Mouse (Mus musculus) stomach, embryonic 16.5 days (tissue): ENCODE data around the gene Stx11. TPM values are rescaled to one million over a fixed set of nuclear protein-coding genes. Genes with fewer than 3 reads are reported as not detected.

Experiments
- ATAC-seq: fragments of 200-750 bp; cut with Nextera tagmentation; 2 replicates; pipeline ENCODE4 v1.8.0; 2017; ENCODE audit warnings: moderate number of reproducible peaks, moderate TSS enrichment; ENCODE audit not compliant: insufficient read depth, low FRiP score
- H3K27ac ChIP-seq: fragments of 300-500 bp; sonication (generic); 2 replicates; pipeline ENCODE4 v1.5.1; 2014; ENCODE audit warnings: low read length
- H3K27me3 ChIP-seq: fragments of 300-500 bp; sonication (generic); 2 replicates; pipeline ENCODE4 v1.6.1; 2014; ENCODE audit warnings: low read length, control low read depth, mixed read lengths; ENCODE audit not compliant: control insufficient read depth, insufficient read depth
- H3K36me3 ChIP-seq: fragments of 300-500 bp; sonication (generic); 2 replicates; pipeline ENCODE4 v1.6.1; 2014; ENCODE audit warnings: low read length; ENCODE audit not compliant: control insufficient read depth, insufficient read depth
- H3K4me1 ChIP-seq: fragments of 300-500 bp; sonication (generic); 2 replicates; pipeline ENCODE4 v1.6.1; 2014; ENCODE audit warnings: low read length, control low read depth, mixed read lengths; ENCODE audit not compliant: control insufficient read depth, insufficient read depth
- H3K4me2 ChIP-seq: fragments of 300-500 bp; sonication (generic); 2 replicates; pipeline ENCODE4 v1.6.1; 2014; ENCODE audit warnings: low read depth, low read length, mixed read lengths
- H3K4me3 ChIP-seq: fragments of 300-500 bp; sonication (generic); replicated peaks from 2 replicates; pipeline ENCODE4 v1.5.1; 2014; ENCODE audit warnings: mild to moderate bottlenecking, low read length
- H3K9ac ChIP-seq: fragments of 300-500 bp; sonication (generic); 2 replicates; pipeline ENCODE4 v1.6.1; 2014; ENCODE audit warnings: low read length
- H3K9me3 ChIP-seq: fragments of 300-500 bp; sonication (generic); replicated peaks from 2 replicates; pipeline ENCODE4 v1.6.1; 2016; ENCODE audit warnings: low read length, control low read depth; ENCODE audit not compliant: control insufficient read depth
- WGBS: fragments of 180-500 bp; shearing (Covaris S2); extraction: QIAGEN DNeasy Blood & Tissue Kit; methylation state at CpG from one replicate; pipeline ENCODE4 v1.1.7; 2014; 5-methylcytosine and 5-hydroxymethylcytosine counted together
- polyA plus RNA-seq: library from polyadenylated mRNA; unstranded; fragments of >200 nt; fragmentation: Nextera tagmentation; extraction: Ambion mirVana; gene quantifications from 2 replicates; pipeline ENCODE4 v1.2.1, GENCODE M21; 2015

The Stx11 gene
- polyA plus RNA-seq: 7.0 and 9.3 TPM in 2 replicates

GRCm38 (mm10) chr10:12964151-12965075, at the start of gene Stx11:
Gene Stx11 (minus strand): TSS chr10:12964298.
- 3% methylated on average over 54 of the region's 56 CpGs for WGBS
- Histone ChIP-seq H3K9me3 (no peaks in the 10 kb centered on the region), H3K27me3 (no peaks in the 10 kb centered on the region), H3K4me1 (0 out of 2 replicates have a peak, but pooled peaks cover 5% of the 10 kb centered on the region), H3K4me3 (peak within 1 kb of the TSS; percentile 70), H3K36me3 (no peaks in the 10 kb centered on the region), H3K27ac (peak within 1 kb of the TSS; percentile 54), H3K4me2 (peak within 1 kb of the TSS; percentile 77), H3K9ac (peak within 1 kb of the TSS; percentile 72)
- peak; percentile 94 for ATAC-seq

DNA sequence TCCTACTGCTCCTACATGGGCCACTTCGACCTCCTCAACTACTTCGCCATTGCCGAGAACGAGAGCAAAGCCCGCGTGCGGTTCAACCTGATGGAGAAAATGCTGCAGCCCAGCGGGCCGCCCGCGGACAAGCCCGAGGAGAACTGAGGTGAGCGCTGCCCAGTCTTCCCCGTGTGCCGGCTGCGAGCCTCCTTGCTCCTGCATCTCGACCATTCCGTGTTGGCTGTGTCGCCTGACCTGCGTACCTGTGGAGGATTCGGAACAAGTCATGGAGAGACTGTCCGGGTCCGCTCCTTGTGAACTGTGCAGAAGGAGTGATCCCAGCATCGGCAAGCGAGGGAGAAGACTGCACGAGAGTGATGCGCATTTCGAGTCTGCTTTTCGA, 44.6 kb upstream of the Stx11 start:
- peak overlapping the region; percentile 89 for H3K9ac ChIP-seq
- peaks cover 12% of the 10 kb centered on the region for H3K4me1 ChIP-seq
- 1% methylated on average over 29 of the region's 29 CpGs for WGBS

DNA sequence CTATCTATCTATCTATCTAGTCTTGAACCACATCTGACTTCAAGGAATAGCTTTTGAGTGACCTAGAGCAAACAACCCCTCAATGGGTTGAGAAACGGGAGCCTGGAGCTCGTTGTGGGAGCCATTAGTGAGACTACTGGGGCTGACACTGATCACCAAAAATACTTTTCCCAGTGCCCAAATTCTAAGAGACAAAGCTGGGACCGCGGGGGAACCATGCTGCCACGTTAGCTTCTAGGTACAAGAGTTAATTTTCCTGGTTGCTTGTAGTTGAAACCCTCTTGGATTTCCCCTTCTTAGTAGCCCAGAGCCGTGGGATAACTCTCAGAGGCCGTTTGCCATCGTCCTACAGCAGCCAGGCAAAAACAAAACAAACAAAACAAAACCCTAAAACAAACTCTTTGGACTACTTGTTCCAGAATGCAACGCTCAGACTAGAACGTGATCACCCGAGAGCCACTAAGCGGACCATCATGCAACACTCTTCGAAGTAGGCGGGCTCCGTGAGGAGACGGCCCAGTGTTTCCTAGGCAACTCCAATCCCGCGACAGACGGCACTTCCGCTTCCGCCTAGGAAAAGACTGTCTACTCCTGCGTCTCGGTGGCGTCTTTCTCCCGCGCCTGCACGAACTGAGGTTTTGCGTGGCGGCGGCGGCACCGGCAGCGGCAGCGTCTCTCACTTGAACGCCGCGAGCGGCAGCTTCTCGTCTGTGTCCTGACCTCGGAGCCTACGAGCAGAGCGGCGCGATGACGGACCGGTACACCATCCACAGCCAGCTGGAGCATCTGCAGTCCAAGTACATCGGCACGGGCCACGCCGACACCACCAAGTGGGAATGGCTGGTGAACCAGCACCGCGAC, 44.0 kb upstream of the Stx11 start:
- Histone ChIP-seq H3K4me2 (peak overlapping the region; percentile 85), H3K9ac (peak overlapping the region; percentile 89), H3K27ac (peak overlapping the region; percentile 56), H3K9me3 (no peaks in the 10 kb centered on the region), H3K4me1 (peaks cover 12% of the 10 kb centered on the region), H3K27me3 (no peaks in the 10 kb centered on the region), H3K36me3 (no peaks in the 10 kb centered on the region), H3K4me3 (peak overlapping the region; percentile 93)
- ATAC-seq: peak; percentile 99
- 2% methylated on average over 52 of the region's 52 CpGs for WGBS

More for the DNA sequence above, 44.6 kb upstream of the Stx11 start:
- Histone ChIP-seq H3K27me3 (no peaks in the 10 kb centered on the region), H3K36me3 (no peaks in the 10 kb centered on the region), H3K4me2 (peak overlapping the region; percentile 85), H3K9me3 (no peaks in the 10 kb centered on the region), H3K4me3 (peak overlapping the region; percentile 93), H3K27ac (peak overlapping the region; percentile 56)
- ATAC-seq: no peak

- H3K4me2 ChIP-seq: no peak within 1 kb of the TSS
- H3K9me3 ChIP-seq: no peaks in the 10 kb centered on the region
- ATAC-seq: no peak
- H3K27ac ChIP-seq: no peak within 1 kb of the TSS
- peaks cover 10% of the 10 kb centered on the region for H3K4me1 ChIP-seq
- 82% methylated on average over 3 of the region's 3 CpGs for WGBS
- no peak within 1 kb of the TSS for H3K9ac ChIP-seq
- H3K4me3 ChIP-seq: no peak within 1 kb of the TSS
- H3K36me3 ChIP-seq: no peaks in the 10 kb centered on the region
- no peaks in the 10 kb centered on the region for H3K27me3 ChIP-seq
Observed at GRCm38 (mm10) chr10:13005043-13005442, 40.9 kb upstream of the Stx11 start, which contains the start of gene Sf3b5. Gene Sf3b5 (plus strand): TSS chr10:13005343.

DNA sequence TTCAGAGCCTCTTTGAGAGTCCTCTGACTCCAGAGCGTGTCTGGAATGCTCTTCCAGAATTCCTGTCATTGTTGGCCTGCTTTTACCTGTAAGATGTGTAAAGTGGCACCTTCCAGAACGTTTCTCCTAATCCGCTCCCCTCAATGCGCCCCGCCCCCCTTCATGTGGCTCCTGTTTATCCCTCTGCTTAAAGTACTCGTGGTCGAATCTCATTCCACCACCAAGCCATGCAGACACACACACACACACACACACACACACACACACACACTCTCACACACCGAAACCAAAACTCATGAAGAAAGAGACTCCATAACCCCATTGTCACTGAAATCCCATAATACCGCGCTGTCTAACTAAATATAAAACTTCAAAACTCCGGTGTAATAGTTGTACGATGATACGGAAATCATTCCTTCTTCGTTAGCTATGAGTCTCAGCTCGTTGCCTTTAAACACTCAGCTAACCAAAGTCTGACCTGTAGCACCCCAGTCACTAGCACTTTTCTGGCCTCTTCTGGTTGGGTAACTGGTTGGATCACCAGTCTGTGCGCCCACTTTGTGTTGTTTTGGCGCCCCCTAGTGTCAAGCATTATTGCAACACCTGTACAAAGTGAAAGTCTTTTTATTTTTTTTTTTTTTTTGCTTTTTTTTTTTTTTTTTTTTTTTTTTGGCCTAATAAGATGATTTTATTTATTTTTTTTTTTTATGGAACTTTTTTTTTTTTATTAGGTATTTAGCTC, 32.8 kb upstream of the Stx11 start:
- Histone ChIP-seq H3K4me3 (no peak overlapping the region), H3K4me1 (no peaks in the 10 kb centered on the region), H3K36me3 (no peaks in the 10 kb centered on the region), H3K27ac (no peak overlapping the region), H3K9ac (no peak overlapping the region), H3K4me2 (no peak overlapping the region), H3K9me3 (no peaks in the 10 kb centered on the region), H3K27me3 (no peaks in the 10 kb centered on the region)
- WGBS: 40% methylated on average over 17 of the region's 17 CpGs
- ATAC-seq: peak; percentile 69; the same call in 1 of the 2 replicates

DNA sequence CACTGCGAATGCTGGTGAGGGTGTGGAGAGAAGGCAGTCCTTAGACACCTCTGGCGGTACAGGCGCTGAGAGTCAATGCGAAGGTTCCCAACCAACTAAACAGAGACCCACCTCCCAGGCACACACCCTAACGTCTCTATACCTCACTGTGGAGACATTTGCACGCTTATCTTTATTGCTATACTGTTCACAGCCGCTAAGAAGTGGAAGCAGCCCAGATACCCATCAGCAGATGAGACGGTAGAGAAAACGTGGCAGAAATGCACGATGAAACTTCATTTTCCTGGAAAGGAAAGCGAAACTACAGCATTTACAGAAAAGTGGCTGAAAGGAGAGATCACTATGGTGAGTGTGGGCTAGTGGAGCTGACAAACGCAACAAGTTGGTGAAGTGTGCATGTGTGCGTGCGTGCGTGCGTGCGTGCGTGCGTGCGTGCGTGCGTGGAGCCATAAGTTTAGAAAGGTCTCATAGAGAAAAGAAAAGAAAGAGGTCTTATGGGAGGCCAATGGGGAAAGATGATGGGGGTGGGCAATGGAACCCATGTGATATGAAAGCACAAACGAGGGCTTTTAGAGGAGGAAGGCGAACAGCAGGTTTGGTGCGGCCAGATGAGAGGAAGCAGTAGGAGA, 29.4 kb upstream of the Stx11 start:
- H3K9ac ChIP-seq: no peak overlapping the region
- no peak for ATAC-seq
- H3K4me2 ChIP-seq: no peak overlapping the region
- no peaks in the 10 kb centered on the region for H3K9me3 ChIP-seq
- no peaks in the 10 kb centered on the region for H3K36me3 ChIP-seq
- H3K27me3 ChIP-seq: no peaks in the 10 kb centered on the region
- WGBS: 87% methylated on average over 25 of the region's 25 CpGs
- no peaks in the 10 kb centered on the region for H3K4me1 ChIP-seq
- no peak overlapping the region for H3K4me3 ChIP-seq
- H3K27ac ChIP-seq: no peak overlapping the region

DNA sequence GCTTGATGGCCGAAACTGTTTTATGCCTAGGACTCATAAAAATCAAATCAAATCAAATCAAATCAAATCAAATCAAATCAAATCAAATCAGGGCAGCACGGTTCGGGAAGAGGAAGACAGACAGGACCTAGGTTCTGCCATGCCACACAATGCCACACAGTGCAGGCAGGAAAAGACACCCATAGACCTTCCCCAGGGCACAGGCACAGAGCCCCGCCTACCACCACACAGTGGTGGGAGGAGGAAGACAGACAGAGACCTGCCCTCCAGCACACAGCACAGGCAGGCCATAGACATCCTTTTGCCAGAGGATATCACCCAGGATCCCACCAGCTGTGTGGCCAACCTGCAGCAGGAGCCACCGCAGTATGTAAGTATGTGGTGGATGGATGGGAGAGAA, 27.9 kb upstream of the Stx11 start:
- Histone ChIP-seq H3K4me3 (no peak overlapping the region), H3K27me3 (no peaks in the 10 kb centered on the region), H3K9me3 (no peaks in the 10 kb centered on the region), H3K4me2 (no peak overlapping the region), H3K9ac (no peak overlapping the region), H3K36me3 (no peaks in the 10 kb centered on the region), H3K4me1 (no peaks in the 10 kb centered on the region), H3K27ac (no peak overlapping the region)
- WGBS: 82% methylated on average over 5 of the region's 5 CpGs
- ATAC-seq: no peak

DNA sequence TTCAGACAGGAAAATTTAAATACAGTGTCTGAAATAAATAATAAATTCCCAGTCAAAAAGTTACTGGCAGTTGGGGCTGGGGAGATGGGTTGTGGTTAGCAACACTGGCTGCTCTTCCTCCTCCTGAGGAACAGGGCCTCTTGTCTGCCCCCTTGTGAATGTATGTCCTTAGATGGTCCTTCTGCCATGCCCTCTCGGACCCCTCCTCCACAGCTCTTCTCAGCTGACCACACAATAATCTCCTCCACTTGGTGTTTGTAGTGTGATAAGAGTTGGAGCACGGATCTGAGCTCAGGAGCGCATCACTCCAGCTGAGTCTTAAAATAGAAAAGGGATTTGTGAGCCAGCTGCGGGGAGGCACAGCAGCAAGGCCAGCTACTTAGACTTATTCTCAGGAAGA, 22.8 kb upstream of the Stx11 start:
- H3K27ac ChIP-seq: no peak overlapping the region
- no peak overlapping the region for H3K9ac ChIP-seq
- no peaks in the 10 kb centered on the region for H3K36me3 ChIP-seq
- 42% methylated on average over 4 of the region's 4 CpGs for WGBS
- ATAC-seq: no peak
- no peak overlapping the region for H3K4me2 ChIP-seq
- H3K9me3 ChIP-seq: no peaks in the 10 kb centered on the region
- H3K4me1 ChIP-seq: no peaks in the 10 kb centered on the region
- no peaks in the 10 kb centered on the region for H3K27me3 ChIP-seq
- no peak overlapping the region for H3K4me3 ChIP-seq
